Mouse (Mus musculus) kidney, adult 11 months (tissue): Measurements from ENCODE around the gene Calml3.
A peak's percentile ranks its signal among the peaks of the same experiment; 100 is the strongest.
"Not testable (repeated sequence)": the region's sequence is repeated elsewhere in the genome, so short reads cannot be mapped to it uniquely, and the experiment has no call there.

Experiments
- DNase-seq: peaks from one replicate; pipeline ENCODE4 v3.0.0; 2022

The Calml3 gene

GRCm38 (mm10) chr13:3804186-3804585 is at the start of gene Calml3:
Gene Calml3, minus strand, starts transcription at chr13:3804316.
- DNase-seq, result peak; percentile 61

GRCm38 (mm10) chr13:3850330-3850729 is 46.2 kb upstream of the Calml3 start:
- no peak for DNase-seq

GRCm38 (mm10) chr13:3840662-3841061 is 36.5 kb upstream of the Calml3 start:
- DNase-seq, result not testable (repeated sequence)

GRCm38 (mm10) chr13:3837312-3837807 is 33.2 kb upstream of the Calml3 start, which contains the start of gene Calm4:
Gene Calm4, plus strand, starts transcription at chr13:3837757.
- DNase-seq, result not testable (repeated sequence)

GRCm38 (mm10) chr13:3833644-3834043 is 29.5 kb upstream of the Calml3 start:
- DNase-seq, result not testable (repeated sequence)

GRCm38 (mm10) chr13:3832450-3832849 is 28.3 kb upstream of the Calml3 start:
- DNase-seq, result no peak

- no peak for DNase-seq
Measured at GRCm38 (mm10) chr13:3831994-3832393, 27.9 kb upstream of the Calml3 start.

GRCm38 (mm10) chr13:3831546-3831945 is 27.4 kb upstream of the Calml3 start:
- no peak for DNase-seq

- no peak for DNase-seq
Measured at GRCm38 (mm10) chr13:3825726-3826125, 21.6 kb upstream of the Calml3 start.

GRCm38 (mm10) chr13:3822105-3822504 is 18.0 kb upstream of the Calml3 start:
- no peak for DNase-seq

GRCm38 (mm10) chr13:3818740-3819076 is 14.6 kb upstream of the Calml3 start:
- DNase-seq, result no peak

GRCm38 (mm10) chr13:3818012-3818739 is 14.1 kb upstream of the Calml3 start:
- DNase-seq, result no peak

- DNase-seq, result no peak
Measured at GRCm38 (mm10) chr13:3807131-3807827, 3.2 kb upstream of the Calml3 start.

- no peak for DNase-seq
Measured at GRCm38 (mm10) chr13:3805638-3806037, 1.5 kb upstream of the Calml3 start.

GRCm38 (mm10) chr13:3805132-3805531 is 1.0 kb upstream of the Calml3 start:
- peak; percentile 12 for DNase-seq

GRCm38 (mm10) chr13:3799386-3799785 is 4.7 kb downstream of the Calml3 start:
- DNase-seq, result no peak

GRCm38 (mm10) chr13:3798751-3799150 is 5.4 kb downstream of the Calml3 start:
- no peak for DNase-seq

- DNase-seq, result no peak
Measured at GRCm38 (mm10) chr13:3796649-3797048, 7.5 kb downstream of the Calml3 start.

- DNase-seq, result no peak
Measured at GRCm38 (mm10) chr13:3789531-3789930, 14.6 kb downstream of the Calml3 start.

- no peak for DNase-seq
Measured at GRCm38 (mm10) chr13:3788588-3788987, 15.5 kb downstream of the Calml3 start.

- DNase-seq, result no peak
Measured at GRCm38 (mm10) chr13:3787644-3788043, 16.5 kb downstream of the Calml3 start.

GRCm38 (mm10) chr13:3787102-3787501 is 17.0 kb downstream of the Calml3 start:
- DNase-seq, result peak; percentile 66

- no peak for DNase-seq
Measured at GRCm38 (mm10) chr13:3783621-3784020, 20.5 kb downstream of the Calml3 start.

- DNase-seq, result no peak
Measured at GRCm38 (mm10) chr13:3782499-3782898, 21.6 kb downstream of the Calml3 start.
